Mouse (Mus musculus) stomach, postnatal 0 days (tissue): ENCODE measurements at regions not wholly inside any gene's neighbourhood (a gene's known extent, or its start where the extent isn't known, plus 50 kb on each side); places are given as distances from the start of the nearest gene placed in this dataset.

Source experiments
- ATAC-seq: fragments of 200-750 bp; cut with Nextera tagmentation; 2 replicates; pipeline ENCODE4 v1.8.0; 2017; ENCODE audit not compliant: low FRiP score, low TSS enrichment
- DNase-seq: peaks from one replicate; pipeline ENCODE4 v3.0.0-alpha.2; 2016; ENCODE audit warnings: low spot score
- H3K27ac ChIP-seq: fragments of 300-500 bp; sonication (generic); replicated peaks from 2 replicates; pipeline ENCODE4 v1.5.1; 2014; ENCODE audit warnings: mild to moderate bottlenecking, control low read depth
- H3K27me3 ChIP-seq: fragments of 300-500 bp; sonication (generic); 2 replicates; pipeline ENCODE4 v1.6.1; 2014; ENCODE audit warnings: low read length; ENCODE audit not compliant: control insufficient read depth, insufficient read depth
- H3K36me3 ChIP-seq: fragments of 300-500 bp; sonication (generic); 2 replicates; pipeline ENCODE4 v1.6.1; 2014; ENCODE audit warnings: low read length, mixed read lengths; ENCODE audit not compliant: control insufficient read depth, insufficient read depth
- H3K4me1 ChIP-seq: fragments of 300-500 bp; sonication (generic); replicated peaks from 2 replicates; pipeline ENCODE4 v1.6.1; 2014; ENCODE audit warnings: antibody characterized with exemption; ENCODE audit not compliant: control insufficient read depth, insufficient read depth
- H3K4me2 ChIP-seq: fragments of 300-500 bp; sonication (generic); replicated peaks from 2 replicates; pipeline ENCODE4 v1.6.1; 2014; ENCODE audit warnings: low read depth, mild to moderate bottlenecking, control low read depth, moderate library complexity
- H3K4me3 ChIP-seq: fragments of 300-500 bp; sonication (generic); 2 replicates; pipeline ENCODE4 v1.5.1; 2014; ENCODE audit warnings: low read depth, low read length, control low read depth
- H3K9ac ChIP-seq: fragments of 300-500 bp; sonication (generic); 2 replicates; pipeline ENCODE4 v1.6.1; 2014; ENCODE audit warnings: mild to moderate bottlenecking, low read length, control low read depth, mixed read lengths
- H3K9me3 ChIP-seq: fragments of 300-500 bp; sonication (generic); 2 replicates; pipeline ENCODE4 v1.6.1; 2016; ENCODE audit warnings: low read length; ENCODE audit not compliant: control insufficient read depth
- CTCF ChIP-seq: IDR thresholded peaks from 2 replicates; pipeline ENCODE4 v1.5.1; 2016; ENCODE audit warnings: antibody characterized with exemption, low read depth, mild to moderate bottlenecking, moderate library complexity
- EP300 ChIP-seq: optimal IDR thresholded peaks from 2 replicates; pipeline ENCODE3; 2016; ENCODE audit warnings: antibody characterized with exemption
- WGBS: fragments of 180-500 bp; shearing (Covaris S2); extraction: QIAGEN DNeasy Blood & Tissue Kit; methylation state at CpG from one replicate; pipeline ENCODE4 v1.1.7; 2014; 5-methylcytosine and 5-hydroxymethylcytosine counted together

DNA sequence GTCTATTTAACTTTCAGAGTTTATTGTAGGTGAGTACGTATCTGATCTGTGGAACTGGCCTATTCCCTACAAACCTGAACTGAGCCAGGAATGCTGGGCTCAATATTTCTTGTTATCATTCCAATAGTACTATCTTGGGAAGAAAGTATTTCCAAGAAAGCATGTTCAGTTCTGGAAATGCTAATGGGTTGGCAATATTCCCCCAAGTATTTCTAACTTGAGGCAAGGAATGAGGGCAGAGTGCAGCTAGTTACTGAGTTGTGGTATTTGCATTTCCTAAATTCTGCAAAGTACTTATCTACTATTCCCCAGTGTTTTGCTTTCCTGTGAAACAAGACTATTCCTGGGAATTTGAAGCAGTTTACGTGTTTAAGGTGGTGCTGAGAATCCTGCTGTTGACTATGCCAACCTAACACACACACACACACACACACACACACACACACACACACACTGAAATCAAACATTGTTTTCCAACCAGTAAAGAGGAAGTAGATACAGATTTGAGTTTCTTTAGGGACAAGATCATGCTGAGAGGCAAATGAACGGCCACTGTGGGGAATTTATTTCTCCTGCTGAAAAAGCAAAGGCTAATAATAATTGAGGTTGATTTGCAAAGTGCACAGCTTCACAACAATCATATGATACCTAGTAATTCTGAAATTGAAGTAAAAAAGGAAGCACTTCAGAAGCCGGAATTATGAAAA, 1248.4 kb upstream of the Zeb2 start:
- H3K9ac ChIP-seq, result no peak overlapping the region
- ATAC-seq, result no peak
- H3K27me3 ChIP-seq, result no peaks in the 10 kb centered on the region
- H3K4me2 ChIP-seq, result no peak overlapping the region
- DNase-seq, result no peak
- no peak overlapping the region for H3K27ac ChIP-seq
- WGBS, result 70% methylated on average over 4 of the region's 4 CpGs
- H3K4me1 ChIP-seq, result no peaks in the 10 kb centered on the region
- TF ChIP-seq CTCF (no peak), EP300 (no peak)
- no peaks in the 10 kb centered on the region for H3K9me3 ChIP-seq
- no peaks in the 10 kb centered on the region for H3K36me3 ChIP-seq
- no peak overlapping the region for H3K4me3 ChIP-seq

DNA sequence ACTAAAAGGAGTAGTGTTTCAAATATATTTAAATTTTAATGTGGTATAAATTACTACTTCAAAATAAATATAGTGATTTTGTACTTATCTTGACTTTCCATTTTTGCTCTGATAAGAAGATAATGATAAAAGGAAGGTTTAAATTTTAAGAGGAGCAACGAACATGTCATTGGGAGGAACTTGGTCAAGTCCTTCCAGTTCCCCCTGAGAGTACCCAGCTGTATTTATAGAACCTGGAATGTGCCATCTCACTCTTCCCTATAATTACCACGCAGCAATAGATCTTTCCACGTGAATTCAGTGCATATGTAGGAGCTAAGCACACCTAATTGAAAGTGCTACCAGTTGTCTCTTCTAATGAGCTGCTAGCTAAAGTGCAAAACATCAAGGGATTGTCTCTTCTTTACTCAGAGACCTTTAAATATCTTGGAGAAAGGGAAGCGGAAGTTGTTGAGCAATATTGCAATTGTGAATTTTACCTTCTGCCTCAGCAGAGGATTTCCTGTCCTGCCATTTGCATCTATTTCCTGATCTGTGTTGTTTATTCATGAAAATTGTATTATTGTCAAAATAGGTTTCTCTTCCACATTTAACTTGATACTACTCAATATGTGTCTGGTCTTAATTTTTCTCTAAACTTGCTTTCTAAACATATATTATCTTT, 1243.0 kb upstream of the Zeb2 start:
- Histone ChIP-seq H3K27ac (no peak overlapping the region), H3K27me3 (no peaks in the 10 kb centered on the region), H3K9me3 (no peaks in the 10 kb centered on the region), H3K4me3 (no peak overlapping the region), H3K9ac (no peak overlapping the region), H3K36me3 (no peaks in the 10 kb centered on the region), H3K4me1 (no peaks in the 10 kb centered on the region), H3K4me2 (no peak overlapping the region)
- WGBS, result 51% methylated on average over 4 of the region's 4 CpGs
- no peak for ATAC-seq
- TF ChIP-seq CTCF (no peak), EP300 (no peak)
- no peak for DNase-seq

GRCm38 (mm10) chr2:46358225-46358624, 1241.0 kb upstream of the Zeb2 start:
- H3K36me3 ChIP-seq, result no peaks in the 10 kb centered on the region
- no peak overlapping the region for H3K4me2 ChIP-seq
- H3K4me3 ChIP-seq, result no peak overlapping the region
- H3K4me1 ChIP-seq, result no peaks in the 10 kb centered on the region
- DNase-seq (no peak), ATAC-seq (no peak)
- no peak overlapping the region for H3K27ac ChIP-seq
- H3K9me3 ChIP-seq, result no peaks in the 10 kb centered on the region
- no peak for TF ChIP-seq EP300
- TF ChIP-seq CTCF, result no peak
- no peaks in the 10 kb centered on the region for H3K27me3 ChIP-seq
- no peak overlapping the region for H3K9ac ChIP-seq
- 94% methylated on average over 3 of the region's 3 CpGs for WGBS

- TF ChIP-seq CTCF (no peak), EP300 (no peak)
- H3K9ac ChIP-seq, result no peak overlapping the region
- H3K27me3 ChIP-seq, result no peaks in the 10 kb centered on the region
- H3K4me3 ChIP-seq, result no peak overlapping the region
- 90% methylated on average over 3 of the region's 3 CpGs for WGBS
- no peak overlapping the region for H3K27ac ChIP-seq
- no peaks in the 10 kb centered on the region for H3K9me3 ChIP-seq
- ATAC-seq, result no peak
- DNase-seq, result no peak
- H3K4me2 ChIP-seq, result no peak overlapping the region
- H3K4me1 ChIP-seq, result no peaks in the 10 kb centered on the region
- no peaks in the 10 kb centered on the region for H3K36me3 ChIP-seq
These were observed 1239.5 kb upstream of the Zeb2 start for GRCm38 (mm10) chr2:46356651-46357050.

DNA sequence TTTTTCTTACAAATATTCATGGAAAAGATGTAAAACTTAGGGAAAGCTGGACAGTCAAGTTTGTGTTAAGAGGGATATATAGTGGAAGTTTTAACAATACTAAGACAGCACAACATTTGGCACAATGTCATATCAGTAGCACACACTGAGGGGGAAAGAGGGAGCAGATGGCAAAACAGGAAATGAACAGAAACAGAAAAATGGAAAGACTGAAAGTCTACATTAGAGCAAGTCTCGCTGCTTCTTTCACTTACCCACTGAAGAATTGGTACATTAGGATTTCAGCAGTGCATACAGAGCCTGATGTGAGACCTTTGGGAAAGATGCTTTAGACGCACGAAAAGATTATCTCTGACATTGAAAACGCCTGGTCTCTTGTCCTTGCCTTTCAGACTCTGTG, 1223.5 kb upstream of the Zeb2 start:
- ATAC-seq, result no peak
- no peak overlapping the region for H3K9ac ChIP-seq
- H3K4me3 ChIP-seq, result no peak overlapping the region
- H3K4me1 ChIP-seq, result no peaks in the 10 kb centered on the region
- H3K36me3 ChIP-seq, result no peaks in the 10 kb centered on the region
- no peak overlapping the region for H3K4me2 ChIP-seq
- no peaks in the 10 kb centered on the region for H3K9me3 ChIP-seq
- H3K27ac ChIP-seq, result no peak overlapping the region
- no peaks in the 10 kb centered on the region for H3K27me3 ChIP-seq
- WGBS, result 68% methylated on average over 4 of the region's 4 CpGs
- no peak for DNase-seq
- TF ChIP-seq EP300 (no peak), CTCF (no peak)

DNA sequence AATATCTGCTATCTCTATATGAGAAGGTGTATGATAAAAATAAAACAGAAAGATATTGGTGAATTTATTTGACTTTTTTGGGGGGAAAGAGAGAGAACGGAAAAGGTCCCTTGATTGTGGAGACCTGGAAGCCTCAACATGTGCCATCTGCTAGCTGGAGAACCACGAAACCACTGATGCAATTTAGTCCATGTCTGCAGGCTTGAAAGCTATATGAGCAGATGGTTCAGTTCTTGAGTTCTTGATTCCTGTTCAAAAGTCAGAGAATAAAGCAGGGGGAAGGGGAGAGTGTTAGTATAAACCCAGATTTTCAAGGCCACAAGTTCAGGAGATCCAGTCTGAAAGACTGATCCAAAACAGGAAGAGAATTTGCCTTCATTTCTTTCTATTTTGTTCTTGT, 1199.5 kb upstream of the Zeb2 start:
- TF ChIP-seq EP300 (no peak), CTCF (no peak)
- no peak for DNase-seq

More for the DNA sequence above, 1199.5 kb upstream of the Zeb2 start:
- H3K27ac ChIP-seq, result no peak overlapping the region
- 76% methylated on average over 2 of the region's 2 CpGs for WGBS
- no peaks in the 10 kb centered on the region for H3K36me3 ChIP-seq
- no peaks in the 10 kb centered on the region for H3K9me3 ChIP-seq
- H3K27me3 ChIP-seq, result no peaks in the 10 kb centered on the region
- no peak overlapping the region for H3K9ac ChIP-seq
- H3K4me3 ChIP-seq, result no peak overlapping the region
- no peaks in the 10 kb centered on the region for H3K4me1 ChIP-seq
- no peak overlapping the region for H3K4me2 ChIP-seq
- no peak for ATAC-seq
